Mouse (Mus musculus): Measurements from ENCODE around the gene Pced1a.
"Not testable (repeated sequence)": the region's sequence is repeated elsewhere in the genome, so short reads cannot be mapped to it uniquely, and the experiment has no call there.

Pced1a gene

DNA sequence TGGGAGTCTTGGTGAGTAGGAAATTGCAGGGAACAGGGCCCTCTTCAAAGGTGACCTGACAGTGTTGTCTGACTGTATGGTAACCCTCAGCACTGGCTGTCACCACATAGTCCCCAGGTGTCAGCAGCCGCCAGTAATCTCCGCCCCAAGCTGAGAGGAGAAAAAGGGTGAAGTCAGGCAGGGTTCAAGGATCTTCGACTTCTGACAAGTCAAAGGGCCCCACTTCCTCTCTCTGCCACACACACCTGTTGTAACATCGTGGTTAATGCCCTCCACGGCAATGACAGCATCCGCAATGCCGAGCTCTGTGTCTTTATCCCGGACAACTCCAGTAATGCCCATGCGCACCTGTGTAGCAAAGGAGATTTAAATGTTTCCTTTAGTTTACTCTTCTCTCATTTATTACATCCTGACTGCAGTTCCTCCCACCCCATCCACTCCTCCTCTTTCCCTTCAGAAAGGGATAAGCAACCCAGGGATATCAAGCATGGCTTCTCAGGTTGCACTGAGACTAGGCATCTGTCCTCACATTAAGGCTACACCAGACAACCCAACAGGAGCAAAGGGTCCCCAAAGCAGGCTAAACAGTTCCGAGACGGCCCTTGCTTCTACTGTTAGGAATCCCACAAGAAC lies 33.4 kb downstream of the Pced1a start:
- no peak for DNase-seq (ENCODE audit: low spot score in 2 of 2)

DNA sequence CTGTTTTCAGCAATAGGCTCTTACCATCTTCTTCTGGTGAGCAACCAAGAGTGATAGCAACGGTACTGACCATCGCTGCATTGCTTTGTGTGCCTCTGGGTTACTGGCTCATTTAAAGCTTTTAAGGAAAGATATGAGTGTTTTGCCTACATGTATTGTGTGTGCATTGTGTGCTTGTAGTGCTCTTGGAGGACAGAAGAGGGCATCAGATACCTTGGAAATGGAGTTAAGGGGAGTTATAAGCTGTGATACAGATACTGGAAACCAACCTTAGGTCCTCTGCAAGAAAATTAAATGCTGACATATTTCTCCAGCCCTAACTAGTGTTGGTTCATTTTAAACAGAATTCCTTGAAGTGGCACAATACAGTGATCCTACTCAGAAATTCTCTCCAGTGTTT lies 35.7 kb downstream of the Pced1a start:
- DNase-seq (ENCODE audit: low spot score in 2 of 2), result no peak

DNA sequence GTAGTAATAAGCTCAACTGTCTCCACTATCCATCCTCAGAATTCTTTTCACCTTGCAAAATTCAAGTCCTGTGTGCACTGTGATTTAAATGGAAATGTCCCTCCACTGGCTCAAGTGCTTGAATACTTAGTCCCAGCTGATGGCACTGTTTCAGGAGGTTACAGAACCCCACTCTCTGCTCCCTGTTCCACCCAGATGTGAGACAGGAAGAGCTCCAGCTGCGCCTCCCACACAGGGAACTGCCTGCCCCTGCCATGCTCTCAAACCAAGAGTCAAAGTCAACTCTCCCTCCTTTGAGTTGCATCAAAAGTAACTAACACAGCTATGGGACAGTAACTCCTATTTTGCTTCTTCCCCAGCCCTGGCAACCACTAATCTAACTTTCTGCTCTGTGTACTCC lies 38.3 kb downstream of the Pced1a start:
- DNase-seq (ENCODE audit: low spot score in 2 of 2), result no peak

DNA sequence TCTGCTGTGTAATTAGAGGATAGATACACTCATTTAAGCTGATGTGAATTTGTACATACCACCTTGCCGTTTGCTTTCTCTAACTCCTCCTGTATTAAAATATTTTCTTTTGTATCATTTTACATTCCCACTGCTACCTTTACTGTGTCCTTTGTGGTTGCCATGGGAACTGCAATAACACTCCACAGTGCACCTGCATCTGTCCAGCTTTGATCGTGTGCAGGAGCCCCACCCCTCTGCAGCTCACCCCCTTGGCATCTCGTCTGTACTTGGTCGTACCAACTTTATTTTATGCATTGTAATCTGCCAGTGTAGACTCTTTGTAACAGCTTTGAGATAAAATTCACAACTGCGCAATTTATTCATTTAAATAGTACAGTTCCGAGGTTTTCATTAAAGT lies 40.6 kb downstream of the Pced1a start:
- DNase-seq (ENCODE audit: low spot score in 2 of 2), result no peak

DNA sequence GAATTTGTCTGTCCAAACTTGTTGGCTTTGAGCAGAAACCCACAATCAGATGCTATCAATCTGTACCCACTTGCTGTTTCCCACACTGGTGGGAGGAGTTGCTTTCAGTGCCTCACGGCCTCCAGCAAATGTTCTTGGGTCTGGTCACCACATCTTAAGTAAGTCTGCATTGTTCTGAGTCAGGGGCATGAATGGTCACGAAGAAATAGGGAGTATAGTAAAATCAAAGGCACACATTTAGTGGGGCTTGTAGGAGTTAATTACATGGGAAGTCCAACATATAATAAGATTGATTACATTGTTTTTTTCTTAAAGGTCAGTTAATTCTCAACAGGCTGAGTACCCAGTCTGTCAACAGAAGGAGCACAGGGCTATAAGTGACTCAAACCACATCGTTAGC lies 41.3 kb downstream of the Pced1a start:
- DNase-seq (ENCODE audit: low spot score in 2 of 2), result no peak

GRCm38 (mm10) chr2:130374951-130375350 lies 49.5 kb downstream of the Pced1a start:
- DNase-seq (ENCODE audit: low spot score in 2 of 2), result no peak

- not testable (repeated sequence) for DNase-seq (ENCODE audit: low spot score in 2 of 2)
Measured at GRCm38 (mm10) chr2:130373026-130373425, 51.5 kb downstream of the Pced1a start.

DNA sequence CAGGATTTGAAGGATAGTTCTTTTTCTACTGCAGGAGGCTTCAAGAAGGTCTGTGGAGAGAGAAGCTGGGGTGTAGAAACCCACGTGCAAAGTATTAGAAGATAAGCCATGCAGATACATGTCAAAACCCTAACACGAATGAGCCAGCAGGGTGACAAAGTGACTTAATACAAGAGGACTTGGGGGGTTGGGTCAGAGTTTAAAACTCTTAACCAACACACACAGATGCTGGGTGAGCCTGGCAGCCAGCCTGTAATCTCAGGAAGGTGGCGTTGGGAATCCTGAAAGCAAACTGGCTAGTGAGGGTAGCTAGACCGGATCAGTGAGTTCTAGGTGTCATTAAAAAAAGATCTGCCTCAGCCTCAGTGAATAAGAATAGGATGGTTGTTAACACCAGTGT lies 57.1 kb downstream of the Pced1a start:
- no peak for DNase-seq (ENCODE audit: low spot score in 2 of 2)
